Mouse (Mus musculus) T-helper 1 cell (primary cell): Measurements from ENCODE around the gene Ctnnbl1.

ENCODE experiments used
- in situ Hi-C: fragments of 300-600 bp; cut with MboI, MseI; formaldehyde crosslinking; loops from one replicate; pipeline ENCODE4 v1.15.1; 2025; ENCODE audit warnings: high pct_unique_total_duplicates

The Ctnnbl1 gene

DNA sequence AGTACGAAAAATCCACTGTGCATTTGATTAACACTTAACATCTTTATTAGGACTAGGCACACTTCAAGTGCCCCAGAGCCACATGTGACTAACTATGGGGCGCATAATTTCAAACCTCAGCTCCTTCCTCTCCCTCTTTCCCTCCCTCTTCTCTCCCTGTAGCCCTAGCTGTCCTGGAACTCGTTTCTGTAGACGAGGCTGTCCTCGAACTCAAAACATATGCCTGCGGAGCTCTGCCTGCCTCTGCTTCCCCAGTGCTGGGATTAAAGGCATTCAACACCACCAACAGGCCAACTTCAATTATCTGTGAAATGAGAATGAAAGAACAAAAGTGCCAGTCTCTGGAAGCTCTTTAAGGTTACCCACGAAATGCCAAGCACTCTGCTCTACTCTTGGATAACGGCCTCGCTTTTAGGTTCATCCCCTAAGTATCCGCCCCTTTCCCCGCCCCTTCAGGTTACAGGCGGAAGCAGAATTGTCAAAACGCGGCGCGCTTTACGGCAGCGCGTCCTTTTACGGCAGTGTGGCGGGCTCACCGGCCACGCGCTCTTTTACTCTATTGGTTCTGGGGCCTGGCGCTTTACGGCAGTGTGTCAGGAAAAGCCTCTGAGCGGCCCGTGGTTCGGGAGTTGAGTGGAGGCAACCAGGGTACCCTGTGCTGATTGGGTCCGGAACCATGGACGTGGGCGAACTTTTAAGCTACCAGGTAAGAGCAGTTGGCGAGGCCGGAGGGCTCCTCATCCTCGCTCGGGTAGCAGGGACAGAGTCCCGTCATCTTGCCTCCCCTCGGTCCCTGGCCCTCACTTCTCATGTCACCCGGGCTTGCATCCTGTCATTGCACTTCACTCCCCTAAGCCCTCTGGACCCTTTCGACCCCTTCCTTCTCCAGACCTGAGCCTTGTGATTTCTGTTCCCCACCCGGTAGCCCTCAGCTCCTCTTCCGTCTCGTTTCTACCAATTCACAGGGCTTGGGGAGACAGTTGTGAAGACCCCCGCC is at the start of gene Ctnnbl1:
Gene Ctnnbl1 (plus strand): TSS at position 548 of the 997 bp plus-strand sequence.
- in situ Hi-C loops = no loop called here

DNA sequence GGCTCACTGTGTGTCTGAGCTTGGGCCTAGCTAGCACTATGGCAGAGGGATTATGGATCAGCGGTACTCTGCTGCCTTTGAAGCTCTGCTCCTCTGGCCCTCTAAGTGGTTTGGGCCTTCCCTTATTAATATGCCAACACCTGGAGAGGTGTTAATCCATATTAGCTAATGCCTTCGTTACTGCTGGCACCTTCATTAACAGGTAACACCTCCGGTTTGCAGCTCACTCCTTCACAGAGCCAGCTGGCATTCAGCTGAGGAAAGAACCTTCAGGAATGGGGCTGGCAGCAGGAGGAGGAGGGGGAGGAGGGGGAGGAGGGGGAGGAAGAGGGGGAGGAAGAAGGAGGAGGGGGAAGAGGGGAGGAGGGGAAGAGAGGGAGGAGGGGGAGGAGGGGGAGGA is 49.7 kb upstream of the Ctnnbl1 start:
- in situ Hi-C loops = no loop called here

- in situ Hi-C loops = no loop called here
These were observed 45.7 kb upstream of the Ctnnbl1 start for GRCm38 (mm10) chr2:157691266-157692105.

DNA sequence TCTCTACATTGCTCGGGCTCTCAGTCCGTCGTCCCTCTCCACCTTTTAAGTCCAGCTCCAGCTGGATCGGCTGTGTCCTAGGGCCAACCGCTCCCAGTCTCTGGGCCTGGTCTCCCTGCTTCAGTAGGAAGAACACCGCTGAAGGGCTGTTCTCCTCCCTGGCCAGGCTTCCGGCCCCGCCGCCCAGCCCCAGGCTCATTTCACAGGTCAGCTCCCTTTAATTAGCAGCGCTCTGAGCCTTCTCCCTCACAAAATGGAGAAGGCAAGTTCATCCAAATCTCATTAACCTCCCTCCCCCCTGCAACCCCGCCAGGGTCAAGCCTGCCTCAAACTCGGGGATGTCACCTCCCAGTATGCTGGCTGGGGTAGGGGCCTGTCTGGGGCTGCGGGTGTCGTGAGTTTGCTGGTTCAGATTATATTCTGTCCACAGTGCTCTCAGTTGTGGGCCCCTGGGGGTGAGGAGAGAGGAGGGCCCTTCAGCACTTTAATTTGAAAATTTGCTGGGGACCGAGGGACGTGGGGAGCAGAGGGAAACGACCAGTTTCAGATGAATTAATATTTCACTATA is 44.8 kb upstream of the Ctnnbl1 start:
- in situ Hi-C loops = no loop called here

DNA sequence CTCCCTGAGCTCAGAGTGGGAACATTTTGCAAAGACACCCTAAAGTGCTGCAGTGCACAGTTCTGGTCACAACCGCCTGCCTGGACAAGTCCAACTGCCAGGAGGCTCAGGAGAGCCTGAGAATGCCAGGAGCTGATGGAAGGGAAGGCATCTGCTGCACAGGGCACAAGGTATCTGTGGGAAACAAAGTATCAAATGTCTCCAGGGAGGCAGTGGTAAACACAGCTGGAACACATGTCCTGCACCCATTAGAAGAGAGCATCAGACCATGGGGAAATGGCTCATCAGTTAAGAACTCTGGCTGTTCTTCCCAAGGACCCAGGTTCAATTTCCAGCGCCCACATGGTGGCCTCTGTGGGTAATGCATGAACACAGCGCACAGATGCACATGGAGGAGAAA is 43.6 kb upstream of the Ctnnbl1 start:
- in situ Hi-C loops = no loop called here

DNA sequence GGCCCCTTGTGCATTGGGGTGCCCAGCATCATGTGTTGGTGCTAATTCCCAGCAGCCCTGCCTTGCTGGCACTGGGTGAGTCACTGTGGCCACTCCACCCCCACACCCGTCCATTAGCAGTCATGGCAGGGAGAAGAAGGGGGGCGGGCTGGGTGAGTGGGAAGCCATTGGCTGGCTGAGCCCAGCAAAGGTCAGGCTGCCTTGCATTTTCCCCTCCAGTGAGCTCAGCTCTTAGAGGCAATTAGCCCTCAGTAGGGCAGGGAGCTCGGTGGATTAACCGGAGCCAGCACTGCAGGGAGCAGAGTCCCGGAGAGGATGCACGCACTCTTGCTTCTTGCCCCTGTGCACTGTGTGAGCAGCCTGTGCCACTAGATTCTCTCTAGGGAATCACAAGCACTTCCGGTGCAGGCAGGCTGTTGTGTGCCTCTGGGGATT is 40.9 kb upstream of the Ctnnbl1 start:
- in situ Hi-C loops = no loop called here

- in situ Hi-C loops = no loop called here
These were observed 34.0 kb upstream of the Ctnnbl1 start for GRCm38 (mm10) chr2:157703155-157703554.

- in situ Hi-C loops = no loop called here
These were observed 32.0 kb upstream of the Ctnnbl1 start for GRCm38 (mm10) chr2:157704991-157705776.

- in situ Hi-C loops = no loop called here
These were observed 31.4 kb upstream of the Ctnnbl1 start for GRCm38 (mm10) chr2:157705777-157706158.

DNA sequence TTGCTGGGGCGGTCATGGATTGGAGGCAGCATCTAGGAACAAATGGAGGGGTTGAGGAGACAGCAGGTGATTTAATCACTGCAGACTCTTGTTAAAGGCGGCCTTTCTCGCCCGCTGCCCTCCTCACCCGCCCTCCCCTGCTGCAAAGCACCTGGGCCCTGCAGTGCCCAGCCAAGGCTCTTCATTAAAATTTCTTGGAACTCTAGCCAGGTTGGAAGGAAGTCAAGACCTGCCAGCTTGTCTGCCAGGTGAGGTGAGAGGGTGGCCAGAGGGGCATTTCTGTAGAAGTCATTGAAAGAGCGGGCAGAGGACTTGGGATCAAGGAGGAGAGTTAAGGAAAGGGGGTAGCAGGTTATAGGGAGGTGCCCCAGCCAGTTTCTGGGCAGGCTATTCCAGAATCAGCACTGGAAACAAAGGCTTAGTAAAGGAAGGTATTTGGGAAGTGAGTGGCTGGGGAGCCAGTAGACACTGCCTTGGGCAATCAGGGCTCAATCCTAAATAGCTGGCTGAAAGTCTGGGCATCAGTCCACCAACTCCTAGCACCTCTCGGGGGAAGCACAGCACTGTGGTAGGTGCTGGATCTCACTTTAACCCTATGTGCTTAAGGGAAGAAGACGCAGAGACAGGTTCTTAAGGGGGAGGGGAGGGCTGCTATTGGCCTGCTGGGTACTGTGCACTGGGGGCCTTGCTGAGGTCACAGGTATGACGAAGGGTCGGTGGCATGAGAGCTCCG is 29.8 kb upstream of the Ctnnbl1 start:
- in situ Hi-C loops = no loop called here

DNA sequence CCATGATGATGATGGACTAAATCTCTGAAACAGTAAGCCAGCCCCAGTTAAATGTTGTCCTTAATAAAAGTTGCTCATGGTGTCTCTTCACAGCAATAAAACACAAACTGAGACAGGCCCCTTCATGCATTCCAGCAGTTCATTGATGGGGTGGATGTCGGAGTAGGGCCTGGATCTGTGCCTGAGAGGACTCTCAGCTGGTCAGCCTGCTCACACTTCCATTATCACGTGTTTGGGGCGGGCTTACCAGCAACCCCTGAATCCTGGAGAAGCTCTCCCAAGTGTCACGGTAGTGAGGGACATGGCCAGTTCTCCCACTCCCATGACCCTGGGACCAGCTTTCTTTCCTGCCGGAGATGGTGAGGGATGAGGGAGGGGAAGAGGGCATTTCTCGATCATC is 24.5 kb upstream of the Ctnnbl1 start:
- in situ Hi-C loops = no loop called here

DNA sequence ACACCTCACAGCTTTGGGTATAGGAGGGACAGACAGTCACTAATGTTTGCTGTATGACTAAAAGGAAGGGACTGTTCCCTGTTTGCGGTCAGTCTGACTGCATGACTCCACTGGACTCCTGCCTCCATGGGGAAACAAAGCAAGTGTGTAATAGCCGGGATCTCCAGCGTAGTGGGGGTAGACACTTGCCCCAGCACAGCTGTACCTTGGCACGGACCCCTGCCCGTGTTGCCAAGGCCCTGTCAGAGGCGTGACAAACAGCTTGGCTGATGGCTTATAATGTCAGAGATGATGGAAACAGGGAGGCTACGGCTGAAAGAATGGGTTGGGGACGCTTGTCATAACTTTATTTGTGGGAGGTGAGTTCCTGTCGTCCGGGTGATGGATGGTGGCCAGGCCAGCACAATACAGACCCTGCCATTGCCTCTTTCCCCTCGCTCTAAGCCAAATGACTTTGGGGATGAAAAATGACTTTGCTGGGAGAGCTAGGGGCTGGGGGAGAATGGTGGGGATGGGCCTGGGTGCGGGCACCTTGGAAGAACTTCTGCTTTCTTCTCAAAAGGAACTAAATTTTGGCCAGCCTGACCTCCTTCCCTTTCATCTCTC is 21.5 kb upstream of the Ctnnbl1 start:
- in situ Hi-C loops = no loop called here

- in situ Hi-C loops = no loop called here
These were observed 18.8 kb upstream of the Ctnnbl1 start for GRCm38 (mm10) chr2:157718441-157718840.

GRCm38 (mm10) chr2:157723883-157724573 is 13.2 kb upstream of the Ctnnbl1 start:
- in situ Hi-C loops = no loop called here

DNA sequence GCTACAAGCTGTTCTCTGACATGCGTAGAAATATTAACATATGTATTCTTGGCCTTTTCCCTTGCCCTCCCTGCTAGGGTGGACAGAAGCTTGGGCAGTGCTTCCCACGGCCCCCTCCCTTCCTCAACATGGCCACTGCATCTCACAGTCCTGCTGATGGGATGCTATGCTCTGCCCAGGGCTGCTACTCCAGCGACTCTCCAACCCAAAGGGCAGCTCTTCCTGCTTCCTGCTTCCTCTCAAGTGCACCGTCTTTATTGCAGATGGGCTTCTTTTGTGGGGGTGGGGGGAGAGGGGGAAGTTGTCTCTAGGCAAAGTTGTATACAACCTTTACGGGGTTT is 12.7 kb upstream of the Ctnnbl1 start:
- in situ Hi-C loops = no loop called here

- in situ Hi-C loops = loop anchor here (10.0 kb wide), 1 partner anchor 540 kb away; the partner anchor contains the start of gene Rbl1
These were observed 7.4 kb downstream of the Ctnnbl1 start for GRCm38 (mm10) chr2:157744619-157745018.

- in situ Hi-C loops = loop anchor here (10.0 kb wide), 1 partner anchor 541 kb away; the partner anchor contains the start of gene Rbl1
These were observed 8.5 kb downstream of the Ctnnbl1 start for GRCm38 (mm10) chr2:157745735-157746134.

DNA sequence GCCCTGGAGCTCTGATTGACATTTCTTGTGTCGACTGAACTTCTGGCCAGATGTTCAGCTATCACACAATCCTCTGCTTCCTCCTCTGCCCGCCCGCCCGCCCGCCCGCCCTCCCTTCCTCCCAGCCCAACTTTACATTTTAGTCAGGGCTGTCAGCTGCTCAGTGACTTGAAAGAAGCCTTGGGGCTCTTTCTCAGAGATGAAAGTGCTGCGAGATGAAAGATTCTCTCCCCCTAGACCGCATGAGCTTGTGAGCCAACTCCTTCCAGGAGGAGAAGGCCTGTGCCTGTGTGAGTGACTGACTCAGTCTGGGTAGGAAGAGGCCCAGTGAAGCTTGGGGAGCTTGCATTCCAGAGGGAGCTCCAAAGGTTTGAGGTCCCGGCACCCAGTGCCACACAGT is 9.4 kb downstream of the Ctnnbl1 start:
- in situ Hi-C loops = loop anchor here (10.0 kb wide), 1 partner anchor 542 kb away; the partner anchor contains the start of gene Rbl1

DNA sequence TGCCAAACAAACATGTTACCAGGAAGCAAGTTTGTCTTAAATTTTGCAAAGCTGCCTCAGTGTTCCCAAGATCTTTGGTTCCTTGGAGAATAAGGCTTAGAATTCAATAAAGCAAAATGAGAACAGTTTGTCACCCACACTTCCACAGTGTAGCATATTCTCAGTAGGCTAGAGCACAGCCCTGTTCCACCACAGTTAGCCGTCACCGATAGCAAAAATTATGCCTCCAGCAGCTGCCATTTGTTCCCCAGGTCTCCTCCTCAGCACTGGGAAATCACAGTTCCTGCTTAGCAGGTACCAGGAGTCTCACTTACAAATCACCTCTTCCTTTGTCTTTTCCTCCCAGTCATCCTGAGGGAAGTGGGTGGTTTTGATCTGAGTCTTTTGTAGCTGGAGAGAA is 10.8 kb downstream of the Ctnnbl1 start:
- in situ Hi-C loops = loop anchor here (10.0 kb wide), 1 partner anchor 543 kb away; the partner anchor contains the start of gene Rbl1
